Mouse (Mus musculus) spleen, adult 2 months (tissue): ENCODE results near the gene Phactr3.

Experiments used
- CTCF ChIP-seq: fragments of 200-500 bp; IDR thresholded peaks from 2 replicates; pipeline ENCODE4 v1.5.1; 2011; ENCODE audit warnings: mild to moderate bottlenecking, inconsistent platforms; ENCODE audit not compliant: insufficient read depth, insufficient read length, insufficient replicate concordance; ENCODE audit errors: extremely low read depth
- POLR2A ChIP-seq: fragments of 200-500 bp; IDR thresholded peaks from 2 replicates; pipeline ENCODE4 v1.6.1; 2011; ENCODE audit warnings: low read depth, low read length, inconsistent platforms

GRCm38 (mm10) chr2:178304188-178304529 is 185.4 kb downstream of the Phactr3 start:
- TF ChIP-seq CTCF = no peak
- no peak for TF ChIP-seq POLR2A
